Mouse (Mus musculus) E14TG2a.4 (cell line): ENCODE data around the gene Cog8.

Experiments
- CTCF ChIP-seq: conservative IDR thresholded peaks from 2 replicates; pipeline ENCODE4 v1.5.1; 2014; ENCODE audit warnings: low read length
- NANOG ChIP-seq: IDR thresholded peaks from 2 replicates; pipeline ENCODE4 v1.6.1; 2014; ENCODE audit warnings: borderline replicate concordance, low read length, mixed read lengths

- TF ChIP-seq CTCF = no peak
- no peak for TF ChIP-seq NANOG
These were observed 8.2 kb downstream of the Cog8 start, which contains the start of gene Pdf for GRCm38 (mm10) chr8:107048061-107048941.
